In the genomic region with DNA sequence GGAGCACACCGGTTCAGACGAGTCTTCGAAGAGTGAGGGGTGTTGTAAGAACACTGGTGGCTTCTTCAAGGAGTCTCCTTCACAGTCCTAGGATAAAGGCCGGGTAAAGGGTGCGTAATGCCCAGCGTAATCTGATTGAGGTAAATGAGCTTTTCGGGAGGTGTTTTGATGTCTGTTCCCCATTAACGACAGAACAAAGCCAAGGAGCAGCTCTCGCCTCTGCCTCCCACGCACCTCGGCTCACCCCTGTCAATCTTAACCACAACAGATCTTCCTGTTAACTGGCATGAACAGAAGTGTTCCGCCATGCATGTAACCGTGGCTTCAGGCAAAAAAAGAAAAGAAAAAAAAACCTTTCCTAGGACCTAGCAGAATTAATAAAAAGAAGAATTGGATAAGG, we compare ENCODE assay signal across 10 mouse cellular contexts. TPM values are rescaled to one million over a fixed set of nuclear protein-coding genes. Genes with fewer than 3 reads are reported as not detected.
DNase-seq lines count a peak whose midpoint lies in the region; ATAC-seq lines count a peak whose summit lies in the region.
"Had no signal": no experiment of that assay in that cellular context is flagged by ENCODE, and none has a peak within 500 bp of the region (broad histone marks: within the 10 kb centered on the region; RNA-seq: fewer than 3 reads in every experiment).

No protein-coding gene starts in this region.

- no peaks in the 10 kb centered on the region for H3K27me3 ChIP-seq in megakaryocyte, embryonic 14.5 days (replicated peaks)
- H3K27me3 ChIP-seq in hindbrain, embryonic 13.5 days = no peaks in the 10 kb centered on the region

- H3K36me3 ChIP-seq in megakaryocyte, embryonic 14.5 days (replicated peaks; ENCODE audit: low read length) = no peaks in the 10 kb centered on the region
- no peaks in the 10 kb centered on the region for H3K36me3 ChIP-seq in hindbrain, embryonic 13.5 days

- 34% methylated on average over 13 of the region's 13 CpGs for WGBS in hindbrain, embryonic 13.5 days

- ATAC-seq in megakaryocyte, adult 5-6 weeks (ENCODE audit: poor library complexity, severe bottlenecking) = no peak
- no peak for ATAC-seq in hindbrain, embryonic 13.5 days (ENCODE audit: low FRiP score)

- peak overlapping the region; percentile 3 for H3K4me3 ChIP-seq in megakaryocyte, embryonic 14.5 days (replicated peaks)
- no peak overlapping the region for H3K4me3 ChIP-seq in hindbrain, embryonic 13.5 days

- H3K4me1 ChIP-seq in megakaryocyte, embryonic 14.5 days = peaks cover 37% of the 10 kb centered on the region
- H3K4me1 ChIP-seq in hindbrain, embryonic 13.5 days (replicated peaks) = peaks cover 17% of the 10 kb centered on the region

- DNase-seq in c-Kit-positive CD71-negative TER-119-negative erythroid progenitor cells, embryonic 14.5 days (ENCODE audit: low read depth) = peak; percentile 34
- DNase-seq in thymus, postnatal 14 days = peak; percentile 67
- DNase-seq in left cerebral cortex, adult 9 months (ENCODE audit: low spot score in 2 of 2) = no peak
- DNase-seq in ovary, postnatal 36 days (ENCODE audit: low spot score) = no peak
- DNase-seq in layer of hippocampus, postnatal 36 days = no peak
- DNase-seq: adrenal gland, postnatal 25 days; gastrocnemius, postnatal 36 days had no signal

- peaks cover 4% of the 10 kb centered on the region; the same call in 1 of the 2 replicates for H3K9me3 ChIP-seq in megakaryocyte, embryonic 14.5 days
- no peaks in the 10 kb centered on the region for H3K9me3 ChIP-seq in hindbrain, embryonic 13.5 days

- no peak overlapping the region for H3K27ac ChIP-seq in hindbrain, embryonic 13.5 days

- no peak overlapping the region for H3K9ac ChIP-seq in hindbrain, embryonic 13.5 days

- H3K4me2 ChIP-seq in hindbrain, embryonic 13.5 days = 0 out of 2 replicates have a peak overlapping the region, but pooled peaks have one; percentile 17

RNA-seq across cellular contexts. Expression of a gene that starts 13.5 kb away (rescaled TPM):
- polyA plus RNA-seq in megakaryocyte, embryonic 14.5 days (2012; ENCODE audit: insufficient read depth, low replicate concordance) = 0.39 TPM in 1 of 2 replicates, not detected in the other
- total RNA-seq in megakaryocyte, adult 5-6 weeks (2015) = not detected in 2 replicates
- not detected in 2 replicates for total RNA-seq in megakaryocyte, adult 5-6 weeks (2017)
- polyA plus RNA-seq in hindbrain, embryonic 13.5 days (2015; fragmentation: Nextera tagmentation; extraction: Ambion mirVana) = 2.7 and 3.2 TPM in 2 replicates
- 10 to 100 TPM; 12.0 to 16.3 TPM for total RNA-seq in layer of hippocampus, postnatal 36 days (2021)

Comparison
In these comparisons a context has a peak if more than half of its experiments do, and no peak if none do; other contexts are left out.
1. DNase-seq: peak in c-Kit-positive CD71-negative TER-119-negative erythroid progenitor cells, embryonic 14.5 days (single experiment) and thymus, postnatal 14 days (single experiment); none in left cerebral cortex, adult 9 months (0 of 2), ovary, postnatal 36 days (single experiment) and layer of hippocampus, postnatal 36 days (0 of 2).
2. RNA of a gene that starts 13.5 kb away (total RNA-seq): 12.0 to 16.3 TPM in layer of hippocampus, postnatal 36 days; not detected in megakaryocyte, adult 5-6 weeks; every median in the first group is over 10 times any median in the second.